Mouse (Mus musculus): Measurements from ENCODE around the gene Abcb6. TPM values are rescaled to one million over a fixed set of nuclear protein-coding genes. Genes with fewer than 3 reads are reported as not detected.

Abcb6 gene
- total and polyA plus RNA-seq, 2 experiments from 2014 or later = 17.6 to 36.0 TPM

DNA sequence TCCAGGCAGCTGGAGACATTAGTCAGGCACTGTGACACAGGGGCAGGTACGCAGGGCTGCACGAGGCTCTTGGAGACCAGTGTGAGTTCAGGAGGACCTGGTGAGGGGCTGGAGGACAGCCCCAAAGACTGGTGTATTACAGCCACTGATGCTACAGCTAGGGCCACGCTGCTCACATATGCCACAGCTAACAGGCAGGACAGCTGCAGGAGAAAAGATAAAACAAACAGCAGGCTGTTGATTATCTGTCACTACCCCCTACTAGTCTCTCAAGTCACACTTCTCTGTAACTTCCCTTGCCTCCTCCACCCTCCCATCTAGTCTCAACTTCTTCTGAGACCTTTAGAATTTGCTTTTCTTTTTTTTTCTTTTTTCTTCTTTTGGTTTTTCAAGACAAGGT lies 43.5 kb downstream of the Abcb6 start:
- peaks cover 9% of the 10 kb centered on the region; the same call in 1 of the 2 replicates for H3K4me1 ChIP-seq (ENCODE audit: control insufficient read depth, insufficient read depth)
- no peak overlapping the region for H3K27ac ChIP-seq (ENCODE audit: low read depth)
- no peak overlapping the region for H3K4me3 ChIP-seq (ENCODE audit: low read depth, low read length)
- peaks cover 45% of the 10 kb centered on the region for H3K36me3 ChIP-seq (replicated peaks; ENCODE audit: control insufficient read depth, insufficient read depth, low read length)
- H3K4me2 ChIP-seq (ENCODE audit: low read depth, low read length) = no peak overlapping the region
- 48% methylated on average over 3 of the region's 3 CpGs for WGBS
- ATAC-seq (ENCODE audit: insufficient read depth, low read depth) (no peak), DNase-seq (ENCODE audit: low spot score) (no peak)
- TF ChIP-seq CTCF (IDR thresholded peaks at IDR 0.05; ENCODE audit: low read depth) (no peak), EP300 (IDR thresholded peaks at IDR 0.05; ENCODE audit: low read depth) (no peak)
- no peaks in the 10 kb centered on the region for H3K27me3 ChIP-seq (ENCODE audit: control insufficient read depth, insufficient read depth, low read length)
- H3K9ac ChIP-seq (replicated peaks; ENCODE audit: low read depth, low read length) = no peak overlapping the region
- no peaks in the 10 kb centered on the region for H3K9me3 ChIP-seq (replicated peaks; ENCODE audit: control insufficient read depth, low read length)

DNA sequence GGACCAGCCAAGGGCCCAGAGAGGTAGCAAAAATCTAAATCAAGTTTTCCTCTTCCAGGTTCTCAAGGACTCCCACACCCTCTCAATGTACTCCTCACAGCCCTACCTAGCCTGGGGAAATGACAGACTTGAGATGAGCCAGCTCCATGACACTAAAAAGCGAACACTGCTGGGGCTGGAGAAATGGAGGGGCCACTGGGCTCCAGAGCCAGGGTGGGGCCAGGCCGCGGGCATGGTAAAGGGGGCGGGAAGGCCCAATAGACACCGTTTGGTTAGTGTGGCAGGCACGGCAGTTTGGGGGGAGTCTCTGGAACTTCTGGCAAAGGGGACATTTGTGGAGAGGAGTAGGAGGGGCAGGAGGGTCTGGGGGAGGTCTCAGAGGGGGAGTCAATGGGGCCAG lies 43.9 kb downstream of the Abcb6 start:
- no peak overlapping the region for H3K4me2 ChIP-seq (ENCODE audit: low read depth, low read length)
- no peaks in the 10 kb centered on the region for H3K9me3 ChIP-seq (replicated peaks; ENCODE audit: control insufficient read depth, low read length)
- no peak overlapping the region for H3K4me3 ChIP-seq (ENCODE audit: low read depth, low read length)
- WGBS = 62% methylated on average over 6 of the region's 6 CpGs
- H3K27me3 ChIP-seq (ENCODE audit: control insufficient read depth, insufficient read depth, low read length) = no peaks in the 10 kb centered on the region
- peaks cover 45% of the 10 kb centered on the region for H3K36me3 ChIP-seq (replicated peaks; ENCODE audit: control insufficient read depth, insufficient read depth, low read length)
- H3K4me1 ChIP-seq (ENCODE audit: control insufficient read depth, insufficient read depth) = peaks cover 9% of the 10 kb centered on the region; the same call in 1 of the 2 replicates
- H3K9ac ChIP-seq (replicated peaks; ENCODE audit: low read depth, low read length) = no peak overlapping the region
- no peak overlapping the region for H3K27ac ChIP-seq (ENCODE audit: low read depth)
- ATAC-seq (ENCODE audit: insufficient read depth, low read depth) (no peak), DNase-seq (ENCODE audit: low spot score) (no peak)
- no peak for TF ChIP-seq CTCF (IDR thresholded peaks at IDR 0.05; ENCODE audit: low read depth)
- TF ChIP-seq EP300 (IDR thresholded peaks at IDR 0.05; ENCODE audit: low read depth) = no peak

DNA sequence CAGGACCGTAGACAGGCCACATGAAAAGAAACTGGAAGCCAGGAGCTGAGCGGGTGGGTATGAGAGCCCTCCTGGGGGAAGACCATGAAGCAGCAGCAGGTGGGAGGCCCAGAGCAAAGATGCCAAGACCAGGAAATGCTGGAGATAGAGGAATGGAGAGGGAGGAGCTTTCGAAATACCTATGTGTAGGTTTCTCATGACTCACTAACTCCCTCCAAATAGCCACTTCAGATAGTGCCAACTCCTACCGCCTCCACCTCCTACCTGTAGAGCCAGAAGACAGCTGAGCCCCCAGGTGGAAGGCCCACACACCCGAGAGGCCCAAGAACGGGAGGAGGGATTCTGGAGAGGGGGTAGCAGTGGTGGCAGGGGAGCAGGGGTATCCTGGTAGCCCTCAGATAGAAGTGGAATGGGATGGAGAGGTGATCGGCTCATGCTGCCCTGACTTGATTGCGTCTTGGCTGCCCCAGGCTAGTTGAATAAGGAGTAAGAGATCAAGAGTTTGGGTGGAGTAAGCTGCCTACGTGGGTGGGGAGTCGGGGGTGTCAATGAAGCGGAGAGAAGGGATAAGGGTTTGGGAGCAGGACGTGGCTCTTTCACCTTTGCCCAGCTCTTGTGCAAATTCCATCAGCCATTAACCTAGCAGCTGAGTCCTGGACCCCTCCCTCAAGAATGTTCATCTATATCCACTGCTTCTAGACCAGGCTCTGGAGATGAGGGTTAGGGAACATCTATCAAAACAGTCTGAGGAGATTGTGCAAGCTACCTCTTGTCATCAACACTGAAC lies 46.6 kb downstream of the Abcb6 start, which contains the start of gene Slc23a3:
Slc23a3 (minus strand) TSS at position 470 of the 787 bp plus-strand sequence.
- no peak for ATAC-seq (ENCODE audit: insufficient read depth, low read depth)
- H3K4me1 ChIP-seq (ENCODE audit: control insufficient read depth, insufficient read depth) = no peaks in the 10 kb centered on the region
- H3K9ac ChIP-seq (replicated peaks; ENCODE audit: low read depth, low read length) = no peak within 1 kb of the TSS
- WGBS = 53% methylated on average over 12 of the region's 12 CpGs
- peaks cover 34% of the 10 kb centered on the region for H3K36me3 ChIP-seq (replicated peaks; ENCODE audit: control insufficient read depth, insufficient read depth, low read length)
- no peak for DNase-seq (ENCODE audit: low spot score)
- H3K9me3 ChIP-seq (replicated peaks; ENCODE audit: control insufficient read depth, low read length) = no peaks in the 10 kb centered on the region
- no peak within 1 kb of the TSS for H3K4me3 ChIP-seq (ENCODE audit: low read depth, low read length)
- no peaks in the 10 kb centered on the region for H3K27me3 ChIP-seq (ENCODE audit: control insufficient read depth, insufficient read depth, low read length)
- TF ChIP-seq EP300 (IDR thresholded peaks at IDR 0.05; ENCODE audit: low read depth) (no peak), CTCF (IDR thresholded peaks at IDR 0.05; ENCODE audit: low read depth) (no peak)
- no peak within 1 kb of the TSS for H3K4me2 ChIP-seq (ENCODE audit: low read depth, low read length)
- H3K27ac ChIP-seq (ENCODE audit: low read depth) = no peak within 1 kb of the TSS

DNA sequence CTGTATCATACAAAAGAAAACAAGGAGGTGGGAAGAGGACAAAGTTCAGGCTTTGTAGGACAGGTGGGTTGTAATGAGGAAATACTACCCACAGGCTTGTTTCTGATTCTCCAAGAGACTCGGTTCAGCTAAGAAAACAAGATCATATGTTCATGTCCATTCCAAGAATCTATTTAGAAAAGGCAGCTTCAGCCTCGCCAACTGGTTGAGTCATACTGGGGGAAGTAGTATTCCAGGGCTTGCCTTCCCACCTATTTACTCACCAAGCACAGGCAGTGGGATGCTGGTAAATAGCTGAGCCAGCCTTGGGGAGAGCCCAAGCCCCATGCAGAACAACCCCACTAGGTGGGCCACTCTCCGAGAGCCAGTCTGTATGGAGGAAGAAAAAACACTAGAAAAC lies 51.6 kb downstream of the Abcb6 start:
- no peaks in the 10 kb centered on the region for H3K36me3 ChIP-seq (replicated peaks; ENCODE audit: control insufficient read depth, insufficient read depth, low read length)
- WGBS = 69% methylated on average over 3 of the region's 3 CpGs
- H3K9ac ChIP-seq (replicated peaks; ENCODE audit: low read depth, low read length) = no peak overlapping the region
- TF ChIP-seq EP300 (IDR thresholded peaks at IDR 0.05; ENCODE audit: low read depth) (no peak), CTCF (IDR thresholded peaks at IDR 0.05; ENCODE audit: low read depth) (no peak)
- DNase-seq (ENCODE audit: low spot score) = no peak
- H3K4me3 ChIP-seq (ENCODE audit: low read depth, low read length) = no peak overlapping the region
- no peak overlapping the region for H3K4me2 ChIP-seq (ENCODE audit: low read depth, low read length)
- no peaks in the 10 kb centered on the region for H3K9me3 ChIP-seq (replicated peaks; ENCODE audit: control insufficient read depth, low read length)
- no peaks in the 10 kb centered on the region for H3K27me3 ChIP-seq (ENCODE audit: control insufficient read depth, insufficient read depth, low read length)
- no peaks in the 10 kb centered on the region for H3K4me1 ChIP-seq (ENCODE audit: control insufficient read depth, insufficient read depth)
- no peak overlapping the region for H3K27ac ChIP-seq (ENCODE audit: low read depth)
- no peak for ATAC-seq (ENCODE audit: insufficient read depth, low read depth)

DNA sequence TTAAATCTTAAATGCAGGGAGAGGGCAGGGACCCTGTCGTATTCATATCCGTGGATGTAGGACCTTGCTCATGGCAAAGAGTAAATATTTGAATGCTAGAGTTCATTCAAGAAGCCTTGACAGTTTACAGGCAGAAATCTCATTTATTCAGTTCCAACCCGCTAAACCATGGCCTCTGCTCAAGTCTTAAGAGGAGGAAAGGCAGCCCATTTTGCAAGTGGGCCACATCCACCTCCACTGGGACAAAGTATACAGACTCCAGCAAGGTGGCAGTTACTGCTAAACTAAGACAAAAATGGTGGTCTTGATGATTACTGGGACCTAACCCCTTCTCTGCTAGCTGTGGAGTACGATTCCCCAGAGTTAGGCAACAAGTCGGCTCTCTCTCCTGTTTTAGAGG lies 54.8 kb downstream of the Abcb6 start:
- Histone ChIP-seq H3K4me2 (ENCODE audit: low read depth, low read length) (peak overlapping the region; percentile 51), H3K9ac (replicated peaks; ENCODE audit: low read depth, low read length) (no peak overlapping the region; the same call in 1 of the 2 replicates), H3K27me3 (ENCODE audit: control insufficient read depth, insufficient read depth, low read length) (no peaks in the 10 kb centered on the region), H3K27ac (ENCODE audit: low read depth) (peak overlapping the region; percentile 93; the same call in 1 of the 2 replicates), H3K4me3 (ENCODE audit: low read depth, low read length) (peak overlapping the region; percentile 58), H3K36me3 (replicated peaks; ENCODE audit: control insufficient read depth, insufficient read depth, low read length) (no peaks in the 10 kb centered on the region), H3K9me3 (replicated peaks; ENCODE audit: control insufficient read depth, low read length) (no peaks in the 10 kb centered on the region), H3K4me1 (ENCODE audit: control insufficient read depth, insufficient read depth) (no peaks in the 10 kb centered on the region)
- DNase-seq (ENCODE audit: low spot score) (no peak), ATAC-seq (ENCODE audit: insufficient read depth, low read depth) (no peak)
- TF ChIP-seq CTCF (IDR thresholded peaks at IDR 0.05; ENCODE audit: low read depth) (no peak), EP300 (IDR thresholded peaks at IDR 0.05; ENCODE audit: low read depth) (no peak)
- WGBS = 40% methylated on average over 5 of the region's 5 CpGs
